Mouse (Mus musculus) liver, adult 2 months (tissue): ENCODE results near the gene Dolk. TPM values are rescaled to one million over a fixed set of nuclear protein-coding genes. Genes with fewer than 3 reads are reported as not detected.

ENCODE experiments used
- DNase-seq: peaks from one replicate; pipeline ENCODE4 v3.0.0-alpha.2; 2011; ENCODE audit warnings: low read depth, low spot score; ENCODE audit errors: extremely low read depth
- H3K27ac ChIP-seq: fragments of 200-500 bp; replicated peaks from 2 replicates; pipeline ENCODE4 v1.5.1; 2012; ENCODE audit warnings: low read depth, mild to moderate bottlenecking, control low read depth, inconsistent platforms, low read length; ENCODE audit not compliant: insufficient read depth
- H3K27me3 ChIP-seq: fragments of 200-500 bp; 2 replicates; pipeline ENCODE4 v1.6.1; 2012; ENCODE audit warnings: mild to moderate bottlenecking, moderate library complexity, low read length, inconsistent platforms; ENCODE audit not compliant: control insufficient read depth, insufficient read depth
- H3K36me3 ChIP-seq: fragments of 200-500 bp; 2 replicates; pipeline ENCODE4 v1.6.1; 2012; ENCODE audit warnings: low read length, inconsistent platforms; ENCODE audit not compliant: control insufficient read depth, insufficient read depth
- H3K4me1 ChIP-seq: fragments of 200-500 bp; 2 replicates; pipeline ENCODE4 v1.6.1; 2011; ENCODE audit warnings: low read length; ENCODE audit not compliant: control insufficient read depth, insufficient read depth
- H3K4me3 ChIP-seq: fragments of 200-500 bp; 2 replicates; pipeline ENCODE4 v1.5.1; 2011; ENCODE audit warnings: low read depth, mild to moderate bottlenecking, control low read depth, low read length, moderate library complexity; ENCODE audit not compliant: insufficient read depth
- H3K79me2 ChIP-seq: fragments of 200-500 bp; 2 replicates; pipeline ENCODE4 v1.6.1; 2012; ENCODE audit warnings: inconsistent platforms, mild to moderate bottlenecking, low read length, moderate library complexity; ENCODE audit not compliant: control insufficient read depth, insufficient read depth
- H3K9ac ChIP-seq: fragments of 200-500 bp; 2 replicates; pipeline ENCODE4 v1.6.1; 2012; ENCODE audit warnings: low read depth, mild to moderate bottlenecking, control low read depth, inconsistent platforms, low read length
- CTCF ChIP-seq: fragments of 200-500 bp; IDR thresholded peaks from 2 replicates; pipeline ENCODE4 v1.5.1; 2011; ENCODE audit warnings: low read depth, low read length, control low read depth
- POLR2A ChIP-seq: fragments of 200-500 bp; IDR thresholded peaks from 2 replicates; pipeline ENCODE4 v1.6.1; 2011; ENCODE audit warnings: low read length, control low read depth; ENCODE audit not compliant: insufficient read depth; ENCODE audit errors: extremely low read depth
- WGBS: fragments of 180-500 bp; shearing (Covaris S2); methylation state at CpG from one replicate; pipeline ENCODE4 v1.1.7; 2018; 5-methylcytosine and 5-hydroxymethylcytosine counted together
- polyA plus RNA-seq: library from polyadenylated mRNA; depleted of rRNA; stranded (reverse); fragments of >200 nt; gene quantifications from 2 replicates; pipeline ENCODE4 v1.2.3, GENCODE M21; 2012; rRNA removed
- total RNA-seq: library from RNA; depleted of rRNA; stranded (reverse); fragments of >200 nt; gene quantifications from 2 replicates; pipeline ENCODE4 v1.2.3, GENCODE M21; 2014; rRNA removed

The Dolk gene
- total RNA-seq (12.2 and 14.7 TPM in 2 replicates), polyA plus RNA-seq (20.3 and 20.6 TPM in 2 replicates)

DNA sequence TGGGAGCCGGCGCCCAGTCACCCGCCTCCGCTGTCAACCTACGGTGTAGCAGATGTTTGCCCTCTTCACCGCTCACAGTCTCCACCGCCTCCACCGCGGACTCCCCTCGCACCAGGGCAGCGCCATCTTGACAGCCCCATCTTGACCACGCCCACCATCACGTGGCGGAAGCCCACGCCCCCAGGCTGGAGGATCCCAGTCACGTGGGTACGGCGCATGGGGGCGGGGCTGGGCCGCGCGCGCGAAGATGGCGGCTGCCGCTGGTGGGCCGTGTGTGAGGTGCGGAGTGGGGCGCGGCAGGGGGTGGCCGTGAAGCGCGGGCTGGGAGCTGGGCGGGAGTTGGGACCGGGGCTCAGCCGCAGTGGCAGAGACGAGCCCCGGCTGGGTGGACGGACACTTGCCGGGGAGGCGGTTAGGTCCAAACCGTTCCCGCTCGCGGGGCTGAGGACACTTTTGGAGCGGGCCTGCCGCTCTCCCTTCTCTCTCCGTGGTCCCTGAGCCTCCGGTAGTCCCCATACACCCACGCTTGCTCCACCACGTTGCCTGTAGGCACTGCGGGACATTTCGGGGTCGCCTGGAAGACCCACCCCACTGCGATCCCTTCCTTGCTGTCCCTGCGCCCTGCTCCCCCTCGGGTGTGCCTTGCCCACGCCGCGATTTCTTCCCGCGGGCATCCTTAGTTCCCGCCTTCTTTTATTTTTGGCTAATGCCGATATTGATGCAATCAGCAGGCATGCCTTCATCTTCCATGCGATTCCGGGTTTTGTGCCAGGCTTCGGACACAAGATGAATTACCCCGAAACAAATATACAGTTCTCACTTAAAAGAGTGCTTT is at the start of gene Dolk, which contains the start of gene Nup188:
Gene Dolk (minus strand): TSS at position 143 of the 835 bp plus-strand sequence.
Gene Nup188 (plus strand): TSS at position 206 of the 835 bp plus-strand sequence.
- Histone ChIP-seq H3K79me2 (peaks cover 26% of the 10 kb centered on the region; the same call in 1 of the 2 replicates), H3K4me3 (peak within 1 kb of the TSS; percentile 97), H3K9ac (peak within 1 kb of the TSS; percentile 92), H3K27me3 (no peaks in the 10 kb centered on the region), H3K27ac (peak within 1 kb of the TSS; percentile 45), H3K36me3 (no peaks in the 10 kb centered on the region), H3K4me1 (peaks cover 8% of the 10 kb centered on the region)
- WGBS, result under 1% methylated on average over 55 of the region's 68 CpGs
- TF ChIP-seq POLR2A, result peak; percentile 75
- TF ChIP-seq CTCF, result no peak
- DNase-seq, result peak; percentile 69

DNA sequence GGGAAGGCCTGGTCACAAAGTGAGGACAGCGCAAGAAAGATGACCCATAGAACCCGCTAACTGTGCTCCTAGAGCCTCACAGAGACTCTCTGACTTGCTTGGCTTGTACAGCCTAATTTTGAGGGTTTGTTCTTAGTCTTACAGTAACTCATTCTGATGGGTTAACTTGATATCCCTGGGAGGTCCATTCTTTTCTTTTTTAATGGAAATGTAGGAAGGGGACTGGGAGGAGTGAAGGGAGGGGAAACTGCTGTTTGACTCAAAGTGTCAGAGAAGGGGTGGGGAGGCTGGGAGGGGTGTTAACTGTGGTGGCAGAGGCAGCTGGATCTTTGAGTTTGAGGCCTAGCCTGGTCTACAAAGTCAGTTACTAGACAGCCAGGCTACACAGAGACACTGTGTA is 49.2 kb upstream of the Dolk start:
- Histone ChIP-seq H3K27ac (no peak overlapping the region), H3K36me3 (peaks cover 18% of the 10 kb centered on the region), H3K4me3 (no peak overlapping the region), H3K9ac (no peak overlapping the region), H3K79me2 (no peaks in the 10 kb centered on the region), H3K4me1 (no peaks in the 10 kb centered on the region), H3K27me3 (no peaks in the 10 kb centered on the region)
- TF ChIP-seq POLR2A (no peak), CTCF (no peak)
- 96% methylated on average over 2 of the region's 2 CpGs for WGBS
- DNase-seq, result no peak

DNA sequence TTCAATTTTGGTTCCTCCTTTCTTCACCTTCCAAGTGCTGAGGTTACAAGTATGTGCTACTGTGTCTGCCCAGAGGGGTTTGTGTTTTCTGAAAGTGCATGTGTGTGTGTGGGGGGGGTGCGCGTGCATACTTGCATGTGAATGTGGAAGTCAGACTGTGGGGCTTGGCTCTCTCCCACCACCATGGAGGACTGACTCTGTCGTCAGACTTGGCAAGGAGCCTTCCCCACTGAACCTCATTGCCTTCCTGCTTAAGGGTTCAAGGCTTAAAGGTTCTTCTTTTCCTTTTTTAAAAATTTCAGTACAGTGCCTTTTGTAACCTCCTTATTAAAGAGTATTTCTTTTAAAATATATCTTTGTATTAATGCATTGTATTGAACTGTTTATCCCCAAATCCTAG is 42.7 kb upstream of the Dolk start:
- WGBS, result 73% methylated on average over 3 of the region's 3 CpGs
- Histone ChIP-seq H3K9ac (no peak overlapping the region), H3K36me3 (peaks cover 38% of the 10 kb centered on the region), H3K27ac (no peak overlapping the region), H3K79me2 (no peaks in the 10 kb centered on the region), H3K4me1 (no peaks in the 10 kb centered on the region), H3K27me3 (no peaks in the 10 kb centered on the region), H3K4me3 (no peak overlapping the region)
- TF ChIP-seq POLR2A (no peak), CTCF (no peak)
- no peak for DNase-seq

DNA sequence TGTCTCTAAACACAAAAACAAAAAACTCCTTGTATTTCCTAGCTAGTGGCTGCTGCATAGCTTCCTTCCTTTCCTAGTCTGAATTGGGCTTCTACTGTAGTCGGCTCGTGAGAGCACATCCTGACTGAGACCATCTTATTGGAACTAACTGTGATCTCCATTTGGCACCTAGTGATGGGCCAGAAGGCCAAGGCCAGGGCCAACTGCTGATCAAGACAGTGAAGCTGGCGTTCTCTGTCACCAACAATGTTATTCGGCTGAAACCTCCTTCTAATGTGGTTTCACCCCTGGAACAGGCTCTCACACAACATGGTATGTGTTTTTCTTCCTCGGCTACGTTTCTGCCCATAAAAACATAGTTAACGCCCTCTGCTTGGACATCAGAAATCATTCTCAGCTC is 41.1 kb upstream of the Dolk start:
- Histone ChIP-seq H3K4me3 (no peak overlapping the region), H3K27ac (no peak overlapping the region), H3K27me3 (no peaks in the 10 kb centered on the region), H3K4me1 (no peaks in the 10 kb centered on the region), H3K36me3 (peaks cover 44% of the 10 kb centered on the region), H3K9ac (no peak overlapping the region), H3K79me2 (no peaks in the 10 kb centered on the region)
- TF ChIP-seq POLR2A (no peak), CTCF (no peak)
- no peak for DNase-seq
- 92% methylated on average over 7 of the region's 7 CpGs for WGBS

DNA sequence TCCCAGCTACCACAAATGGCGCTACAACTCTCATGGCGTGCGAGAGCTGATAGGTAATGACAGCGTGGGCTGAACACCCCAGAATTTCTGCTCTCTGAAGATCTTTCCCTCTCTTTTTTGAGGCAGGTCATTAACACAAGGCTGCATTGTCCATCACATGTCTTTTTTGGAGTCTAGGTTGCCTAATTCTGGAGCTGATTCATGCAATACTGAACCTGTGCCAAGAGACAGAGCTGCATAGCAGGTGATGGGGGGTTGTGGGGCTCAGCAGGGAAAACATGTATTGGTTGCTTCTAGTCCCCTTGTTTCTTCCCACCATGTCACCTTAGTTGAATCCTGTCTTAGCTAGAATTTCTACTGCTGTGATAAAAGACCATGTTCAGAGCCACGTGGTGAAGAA is 39.2 kb upstream of the Dolk start:
- Histone ChIP-seq H3K4me3 (no peak overlapping the region), H3K9ac (no peak overlapping the region), H3K27me3 (no peaks in the 10 kb centered on the region), H3K27ac (no peak overlapping the region), H3K4me1 (no peaks in the 10 kb centered on the region), H3K79me2 (no peaks in the 10 kb centered on the region), H3K36me3 (peaks cover 42% of the 10 kb centered on the region)
- peak; percentile 21 for DNase-seq
- WGBS, result 95% methylated on average over 5 of the region's 5 CpGs
- TF ChIP-seq CTCF (no peak), POLR2A (no peak)

DNA sequence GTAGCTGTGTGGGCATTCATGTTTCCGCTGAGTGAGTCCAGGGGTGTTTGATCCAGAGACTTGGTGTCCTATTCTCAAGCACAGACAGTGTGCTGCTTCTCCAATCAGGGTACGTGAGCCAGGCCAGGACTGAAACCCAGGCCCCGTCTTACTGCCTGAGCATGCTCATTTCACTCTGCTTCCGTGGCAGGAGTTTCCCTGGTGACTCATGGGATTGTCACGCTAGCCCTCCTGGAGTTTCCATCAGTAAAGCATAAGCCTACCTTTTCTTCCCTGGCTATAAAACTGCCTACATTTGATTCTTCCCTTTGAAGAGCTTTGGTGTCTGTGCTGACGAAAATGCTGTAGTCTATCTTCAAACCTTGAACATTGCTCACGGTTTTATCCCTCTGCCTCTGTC is 37.0 kb upstream of the Dolk start:
- H3K4me1 ChIP-seq, result no peaks in the 10 kb centered on the region
- H3K9ac ChIP-seq, result no peak overlapping the region
- no peak for TF ChIP-seq CTCF
- TF ChIP-seq POLR2A, result no peak
- no peak overlapping the region for H3K4me3 ChIP-seq
- no peaks in the 10 kb centered on the region for H3K27me3 ChIP-seq
- H3K36me3 ChIP-seq, result peaks cover 42% of the 10 kb centered on the region
- H3K27ac ChIP-seq, result no peak overlapping the region
- 91% methylated on average over 7 of the region's 7 CpGs for WGBS
- H3K79me2 ChIP-seq, result no peaks in the 10 kb centered on the region
- no peak for DNase-seq
